Mouse (Mus musculus): ENCODE measurements at regions not wholly inside any gene's neighbourhood (a gene's known extent, or its start where the extent isn't known, plus 50 kb on each side); places are given as distances from the start of the nearest gene placed in this dataset.

DNA sequence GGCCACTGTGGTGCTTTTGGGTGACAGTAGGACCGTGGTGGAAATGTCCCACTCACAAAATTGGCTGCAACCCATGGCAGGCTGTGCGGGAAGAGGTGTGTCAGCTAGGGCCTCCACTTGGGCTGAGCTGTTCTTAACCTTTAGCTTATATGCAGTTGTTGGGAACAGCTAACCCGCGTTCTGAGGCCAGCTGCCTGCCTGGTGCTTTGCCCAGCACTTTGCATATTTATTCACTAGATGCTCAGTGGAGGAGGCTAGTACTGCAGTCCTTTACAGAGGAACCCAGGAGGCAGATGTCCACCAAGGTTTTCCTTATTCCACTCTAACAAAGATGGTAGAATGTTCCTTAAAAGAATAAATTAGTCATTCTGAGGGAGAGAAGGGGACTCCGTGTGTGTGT is 101.3 kb downstream of the Sox2 start:
- TF ChIP-seq GATA2 (IDR thresholded peaks at IDR 0.05; ENCODE audit: borderline replicate concordance, low read depth, low read length) (no peak), CTCF (IDR thresholded peaks at IDR 0.05; ENCODE audit: low read depth, low read length) (no peak), GATA1 (IDR thresholded peaks at IDR 0.05; ENCODE audit: borderline replicate concordance, low read length) (no peak), TAL1 (conservative IDR thresholded peaks at IDR 0.05; ENCODE audit: low read depth, low read length) (no peak), POLR2AphosphoS5 (IDR thresholded peaks at IDR 0.05; ENCODE audit: insufficient replicate concordance, low read depth, low read length) (no peak)

All from G1E (cell line).